Mouse (Mus musculus) CH12F3 (cell line): Measurements from ENCODE around the gene Dusp16.

Source experiments
- in situ Hi-C: fragments of 300-500 bp; cut with MboI; formaldehyde crosslinking; loops from 2 replicates; pipeline ENCODE4 v1.14.3; 2020; ENCODE audit warnings: low sequenced_read_pairs

Gene Dusp16

DNA sequence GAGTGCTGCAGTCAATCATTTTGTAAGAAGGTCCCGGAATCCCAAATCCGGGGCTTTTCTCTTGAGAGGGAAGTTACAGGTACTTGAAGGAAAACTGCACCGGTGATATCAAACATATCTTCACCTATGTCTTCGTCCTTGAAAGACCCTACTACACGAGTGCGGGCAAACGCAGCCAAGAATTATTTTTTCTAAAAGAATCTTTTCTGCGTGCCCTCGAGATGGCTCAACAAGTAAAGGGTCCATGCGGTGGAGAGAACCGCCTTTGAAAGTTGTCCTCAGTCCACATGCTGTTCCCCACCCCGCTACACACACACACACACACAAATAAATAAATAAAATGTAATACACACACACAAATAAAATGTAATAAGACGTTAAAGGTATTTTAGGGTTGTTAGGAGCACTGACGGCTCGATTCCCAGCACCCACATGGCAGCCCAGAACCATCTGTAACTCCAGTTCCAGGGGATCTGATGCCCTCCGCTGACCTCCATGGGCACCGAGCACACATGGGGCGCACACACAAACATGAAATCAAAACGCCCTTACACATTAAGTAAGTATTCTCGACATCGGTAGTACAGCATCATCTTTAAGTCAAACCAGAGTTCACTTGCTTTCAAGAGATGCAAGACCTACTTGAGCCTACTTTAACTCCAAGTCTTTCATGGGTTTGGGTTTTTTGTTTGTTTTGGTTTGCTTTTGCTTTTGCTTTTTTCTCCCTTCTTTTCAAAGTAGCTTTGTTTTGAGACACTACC is 801 bp upstream of the Dusp16 start:
- in situ Hi-C loops, result no loop called here

DNA sequence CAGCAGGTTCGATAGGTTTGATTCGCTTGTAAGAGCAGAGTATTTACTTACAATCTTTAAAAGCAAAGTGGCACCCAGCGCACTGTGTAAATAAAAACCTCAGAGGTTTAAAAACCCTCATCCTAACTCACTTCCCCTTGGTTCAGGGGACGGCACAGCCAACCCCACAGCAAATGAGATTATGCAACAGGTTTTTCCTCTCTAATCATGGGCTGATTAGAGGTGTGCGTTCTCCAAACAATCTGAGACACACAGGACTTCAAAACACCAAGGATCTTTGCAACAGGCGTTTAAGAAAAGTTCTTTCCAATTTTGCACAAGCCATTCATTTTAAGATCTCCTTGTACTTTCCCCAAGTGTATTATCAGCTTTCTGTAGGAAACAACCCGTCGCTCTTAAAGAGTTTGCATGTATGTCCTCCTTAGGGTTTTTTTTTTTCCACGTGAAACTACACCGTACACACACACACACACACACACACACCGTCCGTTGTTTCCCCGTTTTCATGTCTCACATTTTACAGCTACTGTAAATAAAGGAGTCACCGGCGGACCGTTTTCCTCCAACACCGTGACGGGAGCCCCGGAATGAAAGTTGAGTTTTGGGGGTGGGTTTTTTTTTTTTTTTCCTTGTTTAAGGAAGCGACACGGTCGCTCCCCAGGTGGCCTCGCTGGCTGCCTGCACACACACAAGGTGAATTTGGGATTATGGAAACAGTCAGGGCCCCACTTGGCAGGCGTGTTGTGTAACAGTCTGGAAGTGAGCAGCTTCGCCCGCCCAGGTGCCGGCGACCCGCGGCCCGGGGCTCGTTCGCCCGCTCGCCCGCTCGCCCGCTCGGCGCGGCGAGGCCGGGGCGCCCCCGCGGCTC is 940 bp downstream of the Dusp16 start:
- in situ Hi-C loops, result no loop called here

DNA sequence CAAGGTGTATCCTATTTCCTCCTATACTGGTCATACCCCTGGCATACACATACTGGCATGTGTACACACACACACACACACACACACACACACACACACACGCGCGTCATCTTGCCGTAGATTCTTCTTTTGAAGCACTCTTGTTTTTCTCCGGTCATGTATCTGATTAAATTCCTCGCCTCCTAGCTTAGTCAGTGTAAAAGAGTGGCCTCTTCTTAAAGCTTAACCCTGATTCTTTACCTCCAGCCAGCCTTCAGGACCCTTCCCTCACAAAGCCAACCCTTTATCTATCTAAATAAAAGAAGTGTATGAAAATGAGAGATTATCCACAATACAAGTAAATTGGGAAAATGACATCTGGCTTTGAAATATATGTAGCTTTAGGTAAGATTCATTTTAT is 3.3 kb downstream of the Dusp16 start:
- in situ Hi-C loops, result no loop called here

DNA sequence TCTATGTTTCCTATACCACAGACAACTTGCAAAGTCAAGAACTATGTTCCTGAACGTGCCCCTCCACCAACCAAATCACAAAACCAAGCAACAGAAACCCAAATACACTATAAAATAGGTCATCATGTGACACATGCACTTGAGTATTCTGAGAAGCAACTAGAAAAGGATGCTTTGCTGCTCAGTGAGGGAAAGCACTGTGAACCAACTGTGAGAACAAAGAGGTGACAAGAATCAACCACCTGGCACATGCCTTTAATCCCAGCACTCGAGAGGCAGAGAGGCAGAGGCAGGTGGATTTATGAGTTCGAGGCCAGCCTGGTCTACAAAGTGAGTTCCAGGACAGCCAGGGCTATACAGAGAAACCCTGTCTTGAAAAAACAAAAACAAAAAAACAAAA is 6.0 kb downstream of the Dusp16 start:
- in situ Hi-C loops, result no loop called here

DNA sequence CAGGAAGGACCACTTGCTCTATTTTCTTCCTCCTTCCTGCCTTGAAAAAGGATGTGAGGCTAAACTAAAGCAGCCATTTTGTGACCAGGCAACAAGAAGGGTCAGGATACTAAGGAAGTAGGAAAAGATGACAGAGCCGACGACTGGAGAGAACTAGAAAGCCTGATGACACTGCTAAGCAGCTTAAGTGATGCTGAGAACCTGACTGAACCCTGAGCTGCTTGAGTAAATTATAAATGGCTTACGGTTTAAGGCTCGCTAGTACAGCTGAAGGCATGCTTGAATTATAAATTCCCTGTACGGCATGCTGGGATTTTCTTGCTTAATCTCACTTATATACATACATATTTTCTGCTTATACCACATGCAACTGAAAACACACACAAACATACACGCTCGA is 9.5 kb downstream of the Dusp16 start:
- in situ Hi-C loops, result no loop called here

DNA sequence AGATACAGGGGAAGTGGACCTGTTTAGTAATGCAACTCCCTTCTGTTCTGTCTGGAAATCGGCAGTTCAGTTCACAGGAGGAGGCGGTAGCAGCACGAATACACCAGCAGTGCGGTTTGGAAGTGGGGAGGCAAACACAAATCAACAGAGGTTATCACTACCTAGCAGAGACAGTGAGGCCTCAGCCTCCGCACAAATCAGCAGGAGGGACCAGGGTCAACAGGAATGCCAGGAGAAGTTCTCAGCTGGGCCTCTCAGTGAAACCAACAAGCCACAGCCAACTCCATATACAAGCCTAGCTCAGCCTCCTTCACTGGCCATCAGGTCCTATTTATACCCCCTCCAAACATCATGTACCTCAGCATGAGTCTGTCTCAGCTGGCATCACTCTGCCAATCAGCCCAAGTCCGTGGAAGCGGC is 10.9 kb downstream of the Dusp16 start:
- in situ Hi-C loops, result no loop called here

DNA sequence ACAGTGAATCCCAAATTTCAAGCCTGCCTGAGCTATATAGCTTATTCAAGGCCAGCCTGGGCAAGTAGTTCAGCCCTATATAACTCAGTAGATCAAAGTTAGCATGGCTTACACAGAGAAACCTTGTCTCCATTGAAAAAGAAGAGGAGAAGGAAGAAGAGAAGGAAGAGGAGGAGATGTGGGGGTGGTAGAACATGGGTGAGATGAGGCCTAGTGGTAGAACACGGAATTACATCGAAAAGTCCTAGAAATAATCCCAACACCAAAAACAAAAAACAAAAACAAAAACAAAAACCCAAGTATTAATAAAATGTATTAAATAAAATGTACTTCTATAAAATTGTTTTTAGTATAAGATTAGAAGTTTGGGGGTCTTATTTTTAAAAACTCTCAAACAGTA is 12.4 kb downstream of the Dusp16 start:
- in situ Hi-C loops, result no loop called here

DNA sequence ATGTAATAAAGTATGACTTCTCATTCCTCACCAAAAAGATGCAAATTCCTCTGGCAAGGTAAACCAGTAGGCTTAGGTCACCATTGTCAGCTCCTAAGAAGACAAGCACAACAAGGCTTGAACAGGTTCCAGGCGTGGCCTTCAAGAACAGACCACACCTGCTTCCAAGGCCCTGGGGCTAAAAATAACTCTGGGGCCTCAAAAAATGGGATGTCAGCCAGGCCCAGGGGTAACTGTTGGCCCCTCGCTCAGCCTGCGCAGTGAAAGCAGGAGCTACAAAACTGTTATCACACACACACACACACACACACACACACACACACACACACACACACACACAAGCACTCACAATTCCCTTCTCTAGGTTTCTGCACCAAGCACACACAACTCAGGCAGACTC is 18.5 kb downstream of the Dusp16 start:
- in situ Hi-C loops, result no loop called here

DNA sequence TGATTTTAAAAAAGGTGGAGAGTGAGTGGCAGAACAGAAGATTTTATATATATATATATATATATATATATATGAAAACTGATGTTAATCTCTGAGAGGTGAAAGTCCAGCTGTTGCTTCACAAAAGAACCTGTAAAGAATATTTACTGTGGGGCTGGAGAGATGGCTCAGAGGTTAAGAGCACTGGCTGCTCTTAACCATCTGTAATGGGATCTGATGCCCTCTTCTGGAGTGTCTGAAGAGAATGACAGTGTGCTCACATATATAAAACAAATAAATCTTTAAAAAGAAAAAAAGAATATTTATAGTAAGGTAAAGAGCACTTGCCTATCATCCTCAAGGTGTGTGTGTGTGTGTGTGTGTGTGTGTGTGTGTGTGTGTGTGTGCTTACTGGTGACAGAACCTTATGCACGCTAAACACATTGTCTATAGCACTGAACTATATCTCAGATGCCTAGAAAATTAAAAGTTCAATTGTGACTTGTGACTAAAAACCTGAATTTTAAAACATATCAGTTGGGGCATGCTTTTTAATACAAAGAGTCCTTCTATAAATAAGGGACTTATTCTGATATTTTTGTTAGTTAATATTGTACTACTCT is 19.0 kb downstream of the Dusp16 start:
- in situ Hi-C loops, result no loop called here

DNA sequence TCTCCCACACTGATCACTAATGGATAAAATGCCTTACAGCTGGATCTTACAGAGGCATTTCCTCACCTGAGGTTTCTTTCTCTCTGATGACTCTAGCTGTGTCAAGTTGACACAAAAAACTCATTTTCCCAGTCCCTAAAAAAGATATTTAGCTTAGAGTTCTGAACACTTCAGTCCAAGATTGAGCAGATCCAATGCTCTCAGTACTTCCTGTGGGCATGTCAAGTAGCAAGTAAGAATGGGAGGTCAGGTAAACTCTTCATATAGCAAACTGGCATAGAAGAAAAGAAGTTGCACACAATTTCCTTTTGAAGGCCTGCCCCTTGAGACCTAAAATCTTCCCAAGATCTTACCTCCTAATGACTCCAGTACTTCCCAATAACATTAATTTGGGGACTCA is 22.1 kb downstream of the Dusp16 start:
- in situ Hi-C loops, result no loop called here

DNA sequence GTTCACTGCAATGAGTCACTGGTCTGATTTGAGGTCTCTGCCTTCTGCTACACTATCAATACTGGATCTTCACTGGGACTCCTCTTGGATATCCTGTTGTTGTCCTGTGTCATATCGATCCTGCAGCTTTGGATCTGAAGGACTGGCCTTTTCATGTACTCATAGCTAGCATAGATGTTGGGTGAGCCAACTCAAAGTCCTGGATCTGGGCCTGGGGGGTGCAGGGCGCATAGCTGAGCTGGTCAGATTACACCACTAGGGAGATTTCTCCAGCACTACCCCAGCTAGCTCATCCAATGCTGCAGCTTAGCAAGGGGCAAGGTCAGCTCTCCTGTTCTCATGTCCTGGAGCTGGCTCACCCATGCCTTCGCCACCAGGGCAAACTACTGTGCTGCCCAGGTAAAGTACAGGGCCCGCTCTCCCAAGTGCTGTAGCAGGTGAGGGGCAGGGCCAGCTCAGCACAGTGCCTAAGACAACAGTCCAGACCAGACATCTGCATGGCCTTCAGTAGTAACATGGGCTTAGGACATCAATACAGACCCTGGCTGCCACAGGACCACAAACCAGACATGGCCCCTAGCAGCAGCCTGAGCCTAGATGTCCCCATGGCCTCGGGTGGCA is 27.9 kb downstream of the Dusp16 start:
- in situ Hi-C loops, result no loop called here

DNA sequence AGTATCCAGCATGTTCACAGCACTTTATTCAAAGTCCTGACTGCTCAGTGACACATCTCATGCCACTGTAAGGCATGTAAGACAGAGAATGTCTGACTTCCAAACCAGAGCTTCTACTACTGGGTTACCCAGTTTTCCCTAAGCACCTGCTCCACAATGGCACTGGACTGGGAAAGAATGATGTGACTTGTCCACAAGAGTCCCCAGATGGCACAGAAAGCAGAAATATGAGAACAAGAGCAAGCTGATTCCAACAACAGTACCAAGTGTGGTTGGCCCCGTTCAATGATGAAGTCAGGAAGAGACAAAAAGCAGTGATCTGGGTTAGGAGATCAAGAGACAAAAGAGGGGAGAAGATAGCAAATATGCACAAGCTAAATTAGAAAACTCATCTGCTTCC is 29.0 kb downstream of the Dusp16 start:
- in situ Hi-C loops, result no loop called here

DNA sequence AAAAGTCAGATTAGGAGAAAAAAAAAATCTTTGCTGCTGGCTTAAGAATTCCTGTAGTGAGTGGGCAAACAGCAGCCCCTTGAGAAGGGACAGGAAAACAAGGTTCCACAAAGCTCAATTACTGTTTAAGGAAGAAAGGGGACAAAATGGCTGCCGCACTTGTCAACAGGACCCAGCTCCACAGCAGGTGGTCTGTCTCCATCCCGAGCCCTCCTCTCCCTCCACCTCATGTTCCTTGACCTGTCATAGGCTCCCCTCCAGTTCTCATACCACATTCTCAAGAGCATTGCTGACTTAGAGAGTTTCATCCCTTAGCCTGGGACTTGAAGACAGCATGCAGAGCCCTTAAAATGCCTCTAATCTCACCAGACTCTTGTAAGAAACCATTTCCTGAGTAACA is 30.6 kb downstream of the Dusp16 start:
- in situ Hi-C loops, result no loop called here

DNA sequence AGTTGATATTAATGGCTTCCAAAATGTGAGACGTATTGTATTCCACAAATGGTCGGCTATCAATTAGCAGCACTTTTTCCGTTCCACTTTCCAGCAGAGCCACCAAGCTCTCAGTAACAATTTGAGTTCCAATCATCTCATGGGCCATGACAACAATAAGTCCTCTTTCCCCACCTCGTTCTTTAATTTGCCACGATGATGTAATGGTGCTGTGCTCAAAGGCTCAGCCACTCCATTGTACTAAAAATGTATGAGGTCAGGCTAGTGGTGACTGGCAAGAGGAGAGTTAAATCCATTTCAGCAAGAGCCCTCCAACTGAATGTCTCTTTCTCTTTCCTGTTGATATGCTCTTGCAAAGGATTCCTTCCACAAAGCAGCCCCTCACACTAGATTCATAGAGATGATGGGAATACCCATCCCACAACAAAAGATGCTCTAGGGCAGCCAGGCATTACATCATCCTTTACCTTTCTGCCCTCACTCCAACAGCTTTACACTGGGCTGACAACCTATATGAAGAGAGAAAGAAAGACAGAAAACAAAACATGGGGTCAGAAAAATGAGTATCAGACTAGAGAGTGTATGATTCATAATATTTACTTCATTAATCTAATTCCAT is 31.4 kb downstream of the Dusp16 start:
- in situ Hi-C loops, result no loop called here

DNA sequence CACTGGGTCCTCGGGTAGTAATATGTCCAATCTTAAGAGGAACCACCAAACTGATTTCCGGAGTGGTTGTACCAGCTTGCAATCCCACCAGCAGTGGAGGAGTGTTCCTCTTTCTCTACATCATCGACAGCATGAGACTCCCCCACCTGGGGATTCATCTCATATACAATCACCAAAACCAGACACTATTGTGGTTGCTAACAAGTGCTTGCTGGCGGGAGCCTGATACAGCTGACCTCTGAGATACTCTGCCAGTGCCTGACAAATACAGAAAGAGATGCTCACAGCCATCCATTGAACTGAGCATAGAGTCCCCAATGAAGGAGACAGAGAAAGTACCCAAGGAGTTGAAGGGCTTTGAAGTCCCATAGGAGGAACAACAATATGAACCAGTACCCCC is 36.4 kb downstream of the Dusp16 start:
- in situ Hi-C loops, result no loop called here

DNA sequence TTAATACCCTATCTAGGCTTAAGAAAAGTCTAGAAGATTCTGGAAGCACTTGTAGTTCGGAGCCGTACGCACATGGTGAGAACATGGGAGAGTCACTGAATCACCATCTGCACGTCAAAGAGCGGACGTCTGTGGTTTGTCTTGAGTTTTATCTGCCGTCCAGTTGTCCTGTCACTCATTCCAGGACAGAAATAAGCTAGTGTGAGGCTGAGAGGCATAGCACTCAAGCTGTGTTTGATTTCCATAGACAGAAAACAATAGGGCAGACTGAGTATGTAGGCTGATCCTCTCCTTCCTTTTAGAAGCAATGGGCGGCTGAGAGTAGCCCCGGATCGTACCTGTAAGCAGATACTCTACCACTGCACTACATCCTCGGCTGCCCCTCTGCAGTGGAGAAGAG is 38.6 kb downstream of the Dusp16 start:
- in situ Hi-C loops, result no loop called here

DNA sequence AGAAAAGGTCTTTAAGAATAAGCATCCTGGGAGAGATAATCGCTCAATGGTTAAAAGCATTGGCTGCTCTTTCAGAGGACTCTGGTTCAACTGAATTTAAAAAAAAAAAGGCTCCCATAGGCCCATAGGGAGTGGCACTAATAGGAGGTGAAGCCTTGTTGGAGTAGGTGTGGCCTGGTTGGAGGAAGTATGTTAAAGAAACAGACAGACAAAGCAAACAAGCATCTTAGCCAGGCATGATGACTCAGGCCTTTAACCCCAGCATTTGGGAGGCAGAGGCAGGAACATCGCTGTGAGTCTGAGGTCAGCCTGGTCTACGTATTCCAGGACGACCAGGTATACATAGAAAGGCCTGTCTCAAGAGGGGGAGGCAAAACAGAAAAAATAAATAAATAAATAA is 39.0 kb downstream of the Dusp16 start:
- in situ Hi-C loops, result no loop called here

DNA sequence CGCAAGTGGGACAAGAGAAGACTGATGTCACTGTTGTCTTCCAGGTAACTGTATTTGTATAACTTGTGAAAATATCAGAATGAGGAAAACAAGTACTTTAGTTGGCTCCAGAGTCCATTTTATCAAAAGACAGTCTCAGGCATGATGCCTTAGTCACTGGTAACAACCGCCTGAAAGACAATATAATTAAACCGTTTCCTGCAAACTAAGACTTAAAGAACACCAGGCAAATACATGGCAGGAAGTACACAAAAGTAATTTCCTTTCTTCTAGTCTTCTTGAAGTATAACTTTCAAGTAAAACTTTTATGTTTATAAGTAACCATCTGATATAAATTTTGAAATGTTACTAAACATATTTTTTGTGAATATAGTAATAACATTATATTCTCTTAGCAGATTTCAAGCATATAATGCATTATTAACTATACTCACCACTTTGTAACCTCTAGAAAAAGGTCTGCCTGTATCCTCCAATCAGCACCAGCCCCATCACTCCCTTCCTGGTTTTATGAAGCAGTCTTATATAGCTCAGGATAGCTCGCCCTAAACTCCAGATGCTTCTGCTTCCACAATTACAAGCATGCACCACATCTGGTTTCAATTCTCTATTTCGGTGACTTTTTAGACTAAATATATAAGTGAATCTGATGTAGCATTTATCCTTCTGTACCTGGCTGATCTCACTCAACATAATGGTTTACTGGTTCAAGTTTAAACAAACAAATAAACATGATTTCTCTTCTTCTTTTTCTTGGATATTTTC is 40.4 kb downstream of the Dusp16 start:
- in situ Hi-C loops, result no loop called here

DNA sequence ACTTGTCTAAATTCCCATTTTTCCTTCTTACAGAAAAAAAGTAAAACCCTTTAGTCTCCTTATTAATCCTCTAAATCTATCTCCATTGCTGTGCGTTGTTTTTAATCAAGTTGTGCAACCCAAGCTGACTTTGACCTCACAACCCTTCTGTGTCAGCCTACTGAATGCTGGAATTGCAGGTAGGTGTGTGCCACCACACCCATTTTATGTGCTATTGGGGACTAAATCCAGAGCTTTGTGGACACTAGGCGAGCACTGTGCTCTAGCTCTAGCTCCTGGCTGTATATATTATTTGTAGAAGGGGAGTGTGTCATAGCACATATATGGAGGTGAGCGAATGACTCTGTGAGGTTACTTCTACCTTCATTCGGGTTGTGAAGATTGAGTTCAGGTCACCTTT is 41.3 kb downstream of the Dusp16 start:
- in situ Hi-C loops, result no loop called here

DNA sequence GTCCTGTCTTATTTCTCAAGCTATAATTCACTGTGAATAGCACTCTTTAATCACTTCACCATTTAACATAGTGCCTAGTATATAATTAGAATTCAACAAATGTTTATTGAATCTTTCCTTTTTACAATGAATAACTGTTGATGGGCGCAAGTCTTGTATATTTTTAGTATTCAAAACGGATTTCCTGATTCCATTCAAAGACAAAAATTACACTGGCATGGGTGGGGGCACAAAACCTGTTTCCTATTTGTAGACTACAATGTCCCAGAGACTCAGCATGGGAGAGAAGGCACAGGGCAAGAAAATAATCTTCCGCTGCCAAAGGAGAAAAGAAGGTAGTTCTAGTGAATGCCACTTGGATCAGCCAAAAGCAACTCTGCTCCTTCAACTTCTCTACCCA is 44.3 kb downstream of the Dusp16 start:
- in situ Hi-C loops, result no loop called here
